Mouse (Mus musculus): Measurements from ENCODE around the gene Igf2bp1.

- TF ChIP-seq CTCF (IDR thresholded peaks at IDR 0.05; ENCODE audit: low read depth, low read length) (no peak), TAL1 (conservative IDR thresholded peaks at IDR 0.05; ENCODE audit: low read depth, low read length) (no peak), POLR2AphosphoS5 (IDR thresholded peaks at IDR 0.05; ENCODE audit: insufficient replicate concordance, low read depth, low read length) (no peak)
Measured at GRCm38 (mm10) chr11:95988533-95988932, 17.2 kb downstream of the Igf2bp1 start.
